Mouse (Mus musculus) megakaryocyte-erythroid progenitor cell, adult 5-6 weeks (primary cell): ENCODE measurements around the gene Zfp697. TPM values are rescaled to one million over a fixed set of nuclear protein-coding genes. Genes with fewer than 3 reads are reported as not detected.
A peak's percentile ranks its signal among the peaks of the same experiment; 100 is the strongest.
"Not testable (repeated sequence)": the region's sequence is repeated elsewhere in the genome, so short reads cannot be mapped to it uniquely, and the experiment has no call there.

Source experiments
- ATAC-seq: replicated peaks from 2 replicates; pipeline ENCODE4 v1.8.0; 2016; ENCODE audit warnings: mild to moderate bottlenecking, inconsistent platforms; ENCODE audit not compliant: severe bottlenecking, poor library complexity, low FRiP score, low TSS enrichment
- total RNA-seq, 2 experiments: library from RNA; stranded (forward) in 1 of 2; stranded (reverse) in 1 of 2; fragments of 200-1000, 215-1000 nt in 1 of 2; fragments of >200 nt in 1 of 2; fragmentation: Nextera tagmentation in 1 of 2; gene quantifications; 2 replicates each; pipeline ENCODE4 v1.2.3; 2014 to 2017

Gene Zfp697
- total RNA-seq, 2 experiments from 2014 or later: not detected

DNA sequence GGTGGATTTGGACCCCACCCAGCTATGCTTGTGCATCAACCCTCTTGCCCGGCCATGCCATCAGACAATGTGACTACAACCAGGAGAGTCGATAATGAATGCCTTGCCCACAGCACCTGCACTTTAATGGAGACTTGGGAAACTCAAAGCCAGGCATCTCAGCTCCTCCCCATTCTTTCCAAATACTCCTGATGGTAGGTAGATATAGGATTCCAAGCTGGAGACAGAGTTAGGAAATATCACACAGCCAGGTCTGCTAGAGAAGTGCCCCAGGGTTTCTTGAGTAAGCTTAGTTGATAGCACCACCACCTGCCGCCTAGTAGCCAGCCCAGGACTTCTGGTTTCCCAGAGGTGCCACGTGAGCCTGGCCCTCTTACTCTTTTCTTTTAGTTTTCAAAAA is 15.4 kb upstream of the Zfp697 start:
- no peak for ATAC-seq

DNA sequence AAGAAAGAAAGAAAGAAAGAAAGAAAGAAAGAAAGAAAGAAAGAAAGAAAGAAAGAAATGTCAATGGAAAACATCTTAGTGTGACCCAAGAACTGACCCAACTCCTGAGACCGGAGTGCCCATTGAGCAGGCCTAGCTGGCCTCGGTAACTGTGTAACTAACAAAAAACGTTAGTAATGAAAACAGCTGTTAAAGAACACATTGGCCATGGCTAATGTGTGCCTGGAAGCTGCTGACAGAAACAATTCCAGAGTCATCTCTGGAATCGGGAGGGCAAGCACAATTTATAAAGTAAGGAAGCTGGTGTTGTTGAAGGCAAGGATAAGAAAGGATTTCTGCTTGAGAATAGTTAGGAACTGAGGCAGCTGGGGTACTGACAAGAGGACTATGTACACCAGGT is 14.0 kb upstream of the Zfp697 start:
- ATAC-seq: no peak

- ATAC-seq: no peak
Measured at GRCm38 (mm10) chr3:98368776-98369175, 13.5 kb upstream of the Zfp697 start.

GRCm38 (mm10) chr3:98374062-98374719 is 8.1 kb upstream of the Zfp697 start:
- no peak for ATAC-seq

DNA sequence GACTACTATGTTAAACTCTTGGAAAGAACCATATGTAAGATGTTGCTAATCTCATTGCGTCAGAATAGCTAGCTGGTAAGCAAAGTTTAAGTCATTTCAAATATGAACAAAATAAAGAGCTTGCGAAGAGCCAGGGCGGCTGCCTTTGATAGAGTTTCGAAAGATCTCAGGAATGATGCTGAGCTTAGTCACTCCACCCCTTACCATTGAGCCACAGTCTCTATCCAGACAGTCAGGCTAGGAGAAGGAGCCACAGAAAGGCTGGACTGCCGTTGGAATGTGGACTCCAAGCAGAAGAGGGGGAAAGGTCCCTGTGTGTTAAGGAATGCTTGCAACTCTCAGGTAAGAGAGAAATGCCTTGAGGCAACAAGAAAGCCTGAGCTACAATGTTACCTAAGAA is 7.3 kb upstream of the Zfp697 start:
- no peak for ATAC-seq

DNA sequence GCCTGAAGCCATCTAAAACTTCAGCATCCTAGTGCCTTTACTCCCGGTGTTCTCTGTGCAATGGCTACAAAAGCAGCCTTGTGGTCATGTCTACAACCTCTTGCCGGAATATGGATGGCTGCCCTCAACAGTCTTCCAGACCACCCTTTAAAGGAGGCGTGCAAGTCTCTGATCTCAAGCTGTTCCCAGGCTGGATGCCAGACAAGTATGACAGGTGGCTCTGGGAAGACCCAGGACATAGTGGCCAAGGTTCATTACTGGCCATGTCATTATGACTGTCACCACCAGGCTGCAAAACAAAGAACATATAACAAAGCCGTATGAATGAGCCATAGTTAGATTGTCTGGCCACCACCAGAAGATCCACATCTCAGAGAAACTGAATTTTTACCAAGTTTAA is 4.0 kb upstream of the Zfp697 start:
- ATAC-seq: no peak

GRCm38 (mm10) chr3:98379236-98379635 is 3.0 kb upstream of the Zfp697 start:
- no peak for ATAC-seq

- no peak for ATAC-seq
Measured at GRCm38 (mm10) chr3:98381677-98382245, 500 bp upstream of the Zfp697 start.

GRCm38 (mm10) chr3:98383024-98383790 is 946 bp downstream of the Zfp697 start:
- no peak for ATAC-seq

DNA sequence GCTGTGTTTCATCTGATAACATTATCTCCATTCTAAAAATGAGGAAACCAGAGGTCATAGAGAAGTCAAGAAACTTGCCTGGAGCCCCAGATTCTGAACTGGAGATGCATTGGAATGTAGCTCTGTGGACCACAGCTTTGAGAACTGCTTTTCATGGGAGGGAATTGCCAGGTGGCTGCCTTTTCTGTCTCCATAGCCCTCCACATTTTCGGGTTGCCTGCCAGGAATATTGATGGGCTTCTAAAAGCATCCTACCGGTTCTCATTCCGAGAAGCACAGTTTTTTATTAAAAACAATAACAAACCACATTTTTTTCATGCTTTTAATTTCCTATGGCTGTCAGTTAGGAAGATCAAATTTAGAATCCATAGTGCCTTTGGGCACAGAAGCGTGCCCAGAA is 4.8 kb downstream of the Zfp697 start:
- ATAC-seq: no peak

DNA sequence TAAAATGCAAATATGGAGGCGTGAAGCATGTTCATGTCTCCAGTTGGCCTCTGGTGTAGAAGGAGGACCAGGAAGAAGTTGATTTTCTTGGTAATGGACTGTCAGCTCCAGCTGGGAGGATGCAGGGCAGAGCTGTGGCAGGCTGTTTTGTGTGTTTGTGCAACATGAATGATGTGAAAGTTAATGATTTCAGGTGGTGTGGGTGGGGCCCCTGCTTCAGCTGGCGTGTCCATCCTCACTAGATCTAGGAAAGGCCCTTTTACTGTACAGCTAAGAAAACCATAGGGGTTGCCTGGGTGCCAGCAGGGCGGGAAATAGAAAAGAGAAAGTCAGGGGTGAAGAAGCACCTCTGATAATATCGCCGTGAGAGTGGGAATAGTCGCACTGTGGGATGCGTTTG is 5.5 kb downstream of the Zfp697 start:
- ATAC-seq: no peak

- ATAC-seq: no peak
Measured at GRCm38 (mm10) chr3:98389305-98389704, 7.0 kb downstream of the Zfp697 start.

- ATAC-seq: not testable (repeated sequence)
Measured at GRCm38 (mm10) chr3:98404268-98404895, 22.1 kb downstream of the Zfp697 start.

- not testable (repeated sequence) for ATAC-seq
Measured at GRCm38 (mm10) chr3:98405877-98406276, 23.6 kb downstream of the Zfp697 start.

DNA sequence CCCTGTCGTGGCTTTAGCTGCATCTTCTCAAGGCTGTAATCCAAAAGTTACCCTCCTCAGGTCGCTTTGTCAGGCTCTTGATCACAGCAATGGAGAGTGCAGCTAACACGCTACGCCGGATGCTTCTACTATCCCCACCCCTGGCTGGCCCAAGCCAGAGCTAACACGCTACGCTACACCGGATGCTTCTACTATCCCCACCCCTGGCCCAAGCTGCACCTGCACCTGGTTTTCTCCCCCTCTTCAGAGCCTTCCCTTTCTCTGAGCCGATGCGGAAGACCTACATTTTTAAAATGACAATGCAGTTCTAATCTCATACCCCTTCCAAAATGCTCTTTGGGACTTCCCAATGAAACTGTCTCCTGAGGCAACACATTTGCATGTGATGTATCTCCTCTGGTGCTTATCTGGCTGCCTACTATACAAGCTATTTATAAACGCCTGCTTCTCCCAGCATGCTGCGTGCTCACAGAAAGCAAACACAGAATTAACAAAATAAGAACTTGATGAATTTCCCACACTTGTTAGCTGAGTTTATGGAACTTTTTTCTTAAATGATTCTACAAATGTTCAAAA is 24.4 kb downstream of the Zfp697 start:
- not testable (repeated sequence) for ATAC-seq

- ATAC-seq: not testable (repeated sequence)
Measured at GRCm38 (mm10) chr3:98407261-98407780, 25.1 kb downstream of the Zfp697 start.

DNA sequence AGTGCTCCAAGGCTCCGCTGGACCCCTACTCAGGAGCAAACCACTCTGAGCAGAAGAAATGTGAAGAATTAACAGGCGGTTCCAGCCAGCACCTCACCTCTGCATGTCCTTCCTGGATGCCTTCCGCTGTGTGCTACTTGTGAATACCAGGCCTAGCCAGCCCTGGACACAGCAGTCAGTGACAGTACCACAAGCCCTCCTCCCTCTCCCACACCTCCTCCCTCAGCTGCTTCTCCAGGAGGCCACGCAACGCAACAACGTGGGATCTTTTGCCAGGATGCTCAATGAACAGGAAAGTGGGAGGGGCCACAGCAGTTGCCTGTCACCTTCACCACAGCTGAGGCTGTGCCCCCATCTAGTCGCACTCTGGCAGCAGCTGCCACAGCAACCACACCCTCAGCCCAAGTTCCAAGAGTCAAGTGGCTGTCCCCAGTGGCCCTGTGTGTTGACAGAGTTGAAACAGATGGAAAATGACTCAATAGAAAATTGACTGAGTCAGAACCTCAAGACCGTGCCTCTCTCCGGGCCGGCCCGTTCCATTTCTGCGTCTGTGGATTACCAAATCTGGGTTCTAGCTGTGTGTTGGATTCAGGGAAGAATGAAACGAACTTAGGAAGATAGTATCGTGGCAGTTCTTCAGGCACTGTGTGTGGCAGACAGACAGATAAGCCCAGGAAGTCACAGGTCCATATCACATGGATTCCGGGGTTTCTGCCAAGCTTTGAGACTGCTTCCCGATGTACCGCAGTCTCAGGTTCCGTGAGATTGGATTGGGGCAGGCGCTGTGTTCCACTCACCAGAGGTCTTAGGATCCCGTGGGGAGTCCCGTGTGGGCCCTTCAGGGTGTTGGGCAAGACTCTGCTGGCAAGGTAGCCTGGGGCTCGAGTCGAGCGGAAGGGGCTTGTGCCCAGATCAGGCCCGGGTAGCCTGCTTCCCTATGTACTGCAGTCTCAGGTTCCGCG is 28.6 kb downstream of the Zfp697 start:
- ATAC-seq: peak; percentile 73

DNA sequence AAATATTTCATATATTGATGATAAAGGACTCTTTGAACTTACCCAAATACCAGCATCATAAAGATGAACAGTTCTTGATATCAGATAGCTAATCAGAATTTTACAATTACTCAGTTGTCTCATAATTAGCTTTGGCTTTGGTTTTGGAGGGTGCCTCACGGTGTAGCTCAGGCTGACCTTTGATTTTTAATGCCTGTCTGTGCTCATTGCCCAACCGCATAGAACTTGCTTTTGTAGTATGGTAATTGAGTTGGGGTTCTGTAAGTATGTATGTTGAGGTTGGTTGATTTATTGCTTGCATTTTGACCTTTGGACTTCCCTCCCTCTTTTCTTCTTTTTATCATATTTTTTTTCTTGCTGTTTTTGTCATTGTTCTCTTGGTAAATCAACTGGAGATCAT is 31.5 kb downstream of the Zfp697 start:
- ATAC-seq: no peak

DNA sequence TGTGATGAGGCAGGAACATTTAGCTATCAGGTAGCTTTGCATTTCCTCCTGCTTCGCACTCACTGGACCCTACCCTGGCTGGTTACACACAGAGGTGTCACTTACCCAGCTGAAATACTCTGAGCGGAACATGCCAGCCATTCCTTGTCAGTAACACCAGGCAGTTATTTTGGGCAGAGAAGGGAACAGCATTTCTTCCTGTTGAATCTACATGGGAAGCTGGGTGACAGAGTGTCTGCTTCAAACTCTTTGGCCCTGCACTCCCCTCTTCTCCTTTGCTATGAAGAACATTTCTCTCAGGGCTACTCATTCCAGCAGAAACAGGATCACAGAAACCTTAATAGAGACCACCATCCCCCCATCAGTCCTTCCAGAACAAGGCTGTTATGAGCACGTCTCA is 32.0 kb downstream of the Zfp697 start:
- no peak for ATAC-seq
